Mouse (Mus musculus) spleen, adult 12 weeks (tissue): ENCODE measurements around the gene Tarbp2.

Experiments
- DNase-seq: peaks from one replicate; pipeline ENCODE4 v3.0.0; 2022; ENCODE audit warnings: low spot score

Gene Tarbp2

GRCm38 (mm10) chr15:102526111-102527002 is 8.4 kb downstream of the Tarbp2 start:
- DNase-seq: no peak

- no peak for DNase-seq
These were observed 9.9 kb downstream of the Tarbp2 start for GRCm38 (mm10) chr15:102527936-102528335.

- DNase-seq: no peak
These were observed 10.4 kb downstream of the Tarbp2 start for GRCm38 (mm10) chr15:102528396-102528795.

- no peak for DNase-seq
These were observed 12.6 kb downstream of the Tarbp2 start for GRCm38 (mm10) chr15:102530566-102530965.

GRCm38 (mm10) chr15:102531586-102531985 is 13.6 kb downstream of the Tarbp2 start:
- no peak for DNase-seq

- DNase-seq: no peak
These were observed 14.3 kb downstream of the Tarbp2 start for GRCm38 (mm10) chr15:102532106-102532900.

- no peak for DNase-seq
These were observed 15.9 kb downstream of the Tarbp2 start for GRCm38 (mm10) chr15:102533926-102534325.

- DNase-seq: no peak
These were observed 26.8 kb downstream of the Tarbp2 start for GRCm38 (mm10) chr15:102544801-102545200.

- no peak for DNase-seq
These were observed 28.3 kb downstream of the Tarbp2 start for GRCm38 (mm10) chr15:102546246-102546645.

GRCm38 (mm10) chr15:102546677-102547427 is 28.9 kb downstream of the Tarbp2 start:
- no peak for DNase-seq

- no peak for DNase-seq
These were observed 29.5 kb downstream of the Tarbp2 start for GRCm38 (mm10) chr15:102547478-102547877.

GRCm38 (mm10) chr15:102552599-102552998 is 34.6 kb downstream of the Tarbp2 start:
- no peak for DNase-seq

GRCm38 (mm10) chr15:102555581-102555980 is 37.6 kb downstream of the Tarbp2 start:
- DNase-seq: no peak

- DNase-seq: no peak
These were observed 39.6 kb downstream of the Tarbp2 start for GRCm38 (mm10) chr15:102557580-102557979.

- no peak for DNase-seq
These were observed 44.5 kb downstream of the Tarbp2 start for GRCm38 (mm10) chr15:102562491-102562890.

- DNase-seq: no peak
These were observed 45.1 kb downstream of the Tarbp2 start for GRCm38 (mm10) chr15:102563061-102563460.

GRCm38 (mm10) chr15:102563681-102564080 is 45.7 kb downstream of the Tarbp2 start:
- no peak for DNase-seq

GRCm38 (mm10) chr15:102567849-102568248 is 49.9 kb downstream of the Tarbp2 start:
- DNase-seq: no peak

- DNase-seq: no peak
These were observed 54.1 kb downstream of the Tarbp2 start for GRCm38 (mm10) chr15:102572081-102572480.
